Mouse (Mus musculus): ENCODE results near the gene Foxk2. TPM values are rescaled to one million over a fixed set of nuclear protein-coding genes. Genes with fewer than 3 reads are reported as not detected.
"Not testable (repeated sequence)": the region's sequence is repeated elsewhere in the genome, so short reads cannot be mapped to it uniquely, and the experiment has no call there.

The Foxk2 gene
- polyA plus RNA-seq, 1 experiment from 2014 or later: 3.9 TPM

DNA sequence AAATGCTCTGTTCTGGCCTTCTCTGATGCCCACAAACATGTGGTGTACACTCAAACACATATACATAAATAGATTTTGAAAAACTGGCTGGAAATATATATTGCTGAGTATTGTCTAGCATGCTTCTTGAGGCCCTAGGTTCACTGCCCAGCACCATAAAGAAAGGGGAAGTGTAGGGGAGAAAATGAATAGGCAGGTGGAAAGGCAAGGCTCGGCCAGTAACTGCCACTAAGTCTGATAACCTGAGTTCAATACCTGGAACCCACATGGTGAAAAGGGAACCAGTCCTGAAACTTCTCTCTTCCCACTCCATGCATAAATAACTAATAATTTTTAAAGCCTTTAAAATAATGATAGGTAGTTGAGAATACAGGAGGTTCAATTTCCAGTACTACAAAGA, 79.9 kb downstream of the Foxk2 start:
- H3K36me3 ChIP-seq: peaks cover 56% of the 10 kb centered on the region
- H3K4me3 ChIP-seq (replicated peaks): no peak overlapping the region
- no peaks in the 10 kb centered on the region for H3K9me3 ChIP-seq (replicated peaks)
- H3K9ac ChIP-seq: no peak overlapping the region
- DNase-seq: no peak
- ATAC-seq (ENCODE audit: low read depth): no peak
- WGBS (ENCODE audit: insufficient replicate concordance): 31% methylated on average over 1 of the region's 1 CpGs
- H3K4me2 ChIP-seq: no peak overlapping the region
- H3K4me1 ChIP-seq (replicated peaks): peaks cover 25% of the 10 kb centered on the region
- 0 out of 2 replicates have a peak overlapping the region, but pooled peaks have one; percentile 40 for H3K27ac ChIP-seq
- no peaks in the 10 kb centered on the region for H3K27me3 ChIP-seq

DNA sequence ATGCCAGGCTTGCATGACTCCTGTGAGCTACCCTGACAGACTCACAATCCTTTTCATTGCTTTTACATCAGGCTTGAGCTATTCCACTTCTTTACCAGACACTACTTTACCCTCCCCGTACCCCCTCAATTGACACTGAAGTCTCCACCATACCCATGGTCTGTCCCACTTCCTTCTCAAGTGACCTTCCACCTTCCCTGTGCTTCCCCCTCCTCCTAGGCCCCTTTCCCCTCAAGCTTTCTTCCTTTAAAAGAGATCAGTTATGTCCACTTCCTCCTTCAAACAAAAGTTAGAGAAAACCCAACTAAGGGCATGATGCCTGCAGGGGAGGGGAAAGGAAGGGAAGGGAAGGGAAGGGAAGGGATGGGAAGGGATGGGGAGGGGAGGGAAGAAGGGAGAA, 80.5 kb downstream of the Foxk2 start:
- H3K9me3 ChIP-seq (replicated peaks): no peaks in the 10 kb centered on the region
- peaks cover 56% of the 10 kb centered on the region for H3K36me3 ChIP-seq
- H3K4me2 ChIP-seq: no peak overlapping the region
- H3K27ac ChIP-seq: 0 out of 2 replicates have a peak overlapping the region, but pooled peaks have one; percentile 40
- DNase-seq: no peak
- ATAC-seq (ENCODE audit: low read depth): no peak
- 46% methylated on average over 1 of the region's 1 CpGs for WGBS (ENCODE audit: insufficient replicate concordance)
- H3K9ac ChIP-seq: no peak overlapping the region
- peaks cover 25% of the 10 kb centered on the region for H3K4me1 ChIP-seq (replicated peaks)
- no peaks in the 10 kb centered on the region for H3K27me3 ChIP-seq
- H3K4me3 ChIP-seq (replicated peaks): no peak overlapping the region

DNA sequence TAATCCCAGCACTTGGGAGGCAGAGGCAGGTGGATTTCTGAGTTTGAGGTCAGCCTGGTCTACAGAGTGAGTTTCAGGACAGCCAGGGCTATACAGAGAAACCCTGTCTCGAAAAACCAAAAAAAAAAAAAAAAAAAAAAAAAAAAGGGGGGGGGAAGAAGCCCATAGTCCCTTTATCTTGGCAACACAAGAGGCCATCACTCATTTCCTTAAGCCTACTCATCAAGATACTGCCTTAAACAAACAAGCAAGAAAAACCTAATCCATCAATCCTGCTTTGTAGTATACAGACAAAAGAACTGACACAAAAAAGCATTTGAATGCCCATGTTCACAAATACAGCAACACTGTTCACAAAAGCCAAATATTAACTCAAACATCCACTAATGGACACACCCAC, 82.6 kb downstream of the Foxk2 start:
- H3K9ac ChIP-seq; H3K9me3 ChIP-seq (replicated peaks); H3K27me3 ChIP-seq; H3K4me3 ChIP-seq (replicated peaks); DNase-seq; H3K4me2 ChIP-seq; H3K27ac ChIP-seq: not testable (repeated sequence)
- 0 out of 2 replicates have a peak, but pooled peaks have one; percentile 18 for ATAC-seq (ENCODE audit: low read depth)
- H3K4me1 ChIP-seq (replicated peaks): peaks cover 29% of the 10 kb centered on the region
- WGBS (ENCODE audit: insufficient replicate concordance): 29% methylated on average over 1 of the region's 1 CpGs
- peaks cover 56% of the 10 kb centered on the region for H3K36me3 ChIP-seq

DNA sequence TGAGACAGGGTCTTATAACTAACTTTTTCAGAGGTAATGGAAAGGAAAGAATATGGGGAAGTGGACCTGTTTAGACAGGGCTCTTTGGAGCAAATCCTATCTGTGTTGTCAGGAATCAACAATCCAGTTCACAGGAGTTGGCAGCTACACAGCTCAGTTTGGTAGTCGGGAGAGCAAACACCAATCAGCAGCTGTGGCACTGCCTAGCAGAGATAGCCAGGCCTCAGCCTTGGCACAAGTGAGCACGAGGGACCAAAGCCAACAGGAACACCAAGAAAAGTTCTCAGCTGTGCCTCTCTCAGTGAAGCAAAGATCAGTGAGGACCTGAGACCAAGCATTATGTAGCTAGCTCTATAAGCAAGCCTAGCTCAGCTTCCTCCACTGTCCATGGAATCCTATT, 87.2 kb downstream of the Foxk2 start:
- DNase-seq (no peak), ATAC-seq (ENCODE audit: low read depth) (no peak)
- H3K4me3 ChIP-seq (replicated peaks): no peak overlapping the region
- no peak overlapping the region for H3K9ac ChIP-seq
- H3K27me3 ChIP-seq: no peaks in the 10 kb centered on the region
- H3K4me1 ChIP-seq (replicated peaks): peaks cover 37% of the 10 kb centered on the region
- H3K27ac ChIP-seq: no peak overlapping the region
- WGBS (ENCODE audit: insufficient replicate concordance): 60% methylated on average over 2 of the region's 2 CpGs
- no peaks in the 10 kb centered on the region for H3K9me3 ChIP-seq (replicated peaks)
- H3K36me3 ChIP-seq: peaks cover 61% of the 10 kb centered on the region
- H3K4me2 ChIP-seq: no peak overlapping the region

DNA sequence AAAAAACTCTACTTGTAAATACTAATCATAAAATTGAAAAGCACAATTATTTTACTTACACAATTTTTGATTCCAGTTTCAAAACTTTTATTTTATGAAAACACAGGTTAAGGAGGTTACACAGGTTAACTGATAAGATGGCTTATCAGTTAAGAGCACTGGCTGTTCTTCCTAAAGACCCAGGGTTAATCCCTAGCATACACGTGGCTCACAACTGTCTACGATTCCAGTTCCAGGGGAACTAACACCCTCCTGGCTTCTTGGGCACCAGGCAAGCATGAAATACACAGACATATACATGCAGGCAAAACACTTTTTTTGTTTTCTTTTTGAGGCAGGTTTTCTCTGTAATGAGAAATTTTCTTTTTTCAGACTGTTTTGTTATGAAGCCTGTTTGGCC, 88.4 kb downstream of the Foxk2 start:
- H3K9me3 ChIP-seq (replicated peaks): no peaks in the 10 kb centered on the region
- WGBS (ENCODE audit: insufficient replicate concordance): 85% methylated on average over 2 of the region's 2 CpGs
- no peak for DNase-seq
- H3K4me1 ChIP-seq (replicated peaks): peaks cover 39% of the 10 kb centered on the region
- H3K27me3 ChIP-seq: no peaks in the 10 kb centered on the region
- H3K4me2 ChIP-seq: no peak overlapping the region
- no peak overlapping the region for H3K4me3 ChIP-seq (replicated peaks)
- no peak overlapping the region for H3K9ac ChIP-seq
- H3K27ac ChIP-seq: no peak overlapping the region
- peaks cover 59% of the 10 kb centered on the region for H3K36me3 ChIP-seq
- ATAC-seq (ENCODE audit: low read depth): no peak

DNA sequence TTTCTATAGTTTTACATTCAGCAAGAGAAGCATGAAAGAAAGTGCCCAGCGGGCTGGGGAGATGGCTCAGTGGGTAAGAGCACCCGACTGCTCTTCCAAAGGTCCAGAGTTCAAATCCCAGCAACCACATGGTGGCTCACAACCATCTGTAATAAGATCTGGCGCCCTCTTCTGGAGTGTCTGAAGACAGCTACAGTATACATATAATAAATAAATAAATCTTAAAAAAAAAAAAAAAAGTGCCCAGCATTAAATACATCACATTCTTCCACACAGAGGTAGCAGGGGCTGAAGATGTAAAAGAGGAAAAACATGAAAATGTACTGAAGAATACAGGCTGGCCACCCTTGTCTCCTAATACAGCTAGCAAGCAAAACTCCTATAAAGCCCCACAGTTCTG, 88.9 kb downstream of the Foxk2 start:
- not testable (repeated sequence) for H3K9ac ChIP-seq
- 77% methylated on average over 3 of the region's 3 CpGs for WGBS (ENCODE audit: insufficient replicate concordance)

DNA sequence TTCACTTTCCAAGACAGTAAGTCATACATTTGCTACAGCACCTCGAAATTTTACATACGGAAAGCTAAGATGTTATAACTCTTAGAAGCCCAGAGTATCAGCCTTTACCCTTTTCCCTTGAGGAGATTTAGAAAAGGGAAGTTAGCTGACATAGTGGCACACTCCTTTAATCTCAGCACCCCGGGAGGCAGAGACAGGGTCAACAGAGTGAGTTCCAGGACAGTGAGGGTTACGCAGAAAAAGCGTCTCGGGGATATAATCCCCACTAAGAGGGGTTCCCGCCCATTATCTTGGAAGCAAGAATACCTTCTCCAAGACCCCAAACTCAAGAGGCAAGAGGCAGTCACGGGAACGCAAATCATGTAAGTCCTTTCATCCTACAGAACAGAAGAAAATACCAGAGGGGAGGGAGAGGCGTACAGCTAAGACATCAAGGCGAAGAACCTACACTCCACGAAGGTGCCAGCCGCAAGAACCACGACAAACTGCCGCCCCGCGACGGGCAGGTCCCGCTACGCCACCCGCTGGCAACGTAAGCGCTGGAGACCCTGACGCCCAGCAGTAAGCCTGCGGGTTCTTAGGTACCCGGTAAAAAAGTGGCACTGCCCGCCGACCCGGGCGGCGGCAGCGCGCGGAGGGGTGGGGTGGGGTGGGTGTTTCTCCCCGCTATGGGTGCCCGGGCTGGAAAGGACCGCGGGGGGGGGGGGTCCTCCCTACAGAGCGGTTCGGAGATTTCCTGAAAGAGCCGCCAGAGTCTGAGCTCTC, 93.7 kb downstream of the Foxk2 start:
- Histone ChIP-seq H3K4me2 (peak overlapping the region; percentile 88), H3K27ac (peak overlapping the region; percentile 88), H3K4me3 (replicated peaks) (peak overlapping the region; percentile 99), H3K4me1 (replicated peaks) (peaks cover 44% of the 10 kb centered on the region), H3K36me3 (peaks cover 18% of the 10 kb centered on the region), H3K27me3 (no peaks in the 10 kb centered on the region), H3K9me3 (replicated peaks) (no peaks in the 10 kb centered on the region), H3K9ac (peak overlapping the region; percentile 99)
- DNase-seq (peak; percentile 37), ATAC-seq (ENCODE audit: low read depth) (peak; percentile 27)
- 2% methylated on average over 39 of the region's 41 CpGs for WGBS (ENCODE audit: insufficient replicate concordance)

More for the DNA sequence above, 88.9 kb downstream of the Foxk2 start:
- not testable (repeated sequence) for H3K27me3 ChIP-seq; DNase-seq; ATAC-seq (ENCODE audit: low read depth); H3K27ac ChIP-seq; H3K4me2 ChIP-seq; H3K4me3 ChIP-seq (replicated peaks); H3K9me3 ChIP-seq (replicated peaks)
- Histone ChIP-seq H3K4me1 (replicated peaks) (peaks cover 37% of the 10 kb centered on the region), H3K36me3 (peaks cover 55% of the 10 kb centered on the region)

DNA sequence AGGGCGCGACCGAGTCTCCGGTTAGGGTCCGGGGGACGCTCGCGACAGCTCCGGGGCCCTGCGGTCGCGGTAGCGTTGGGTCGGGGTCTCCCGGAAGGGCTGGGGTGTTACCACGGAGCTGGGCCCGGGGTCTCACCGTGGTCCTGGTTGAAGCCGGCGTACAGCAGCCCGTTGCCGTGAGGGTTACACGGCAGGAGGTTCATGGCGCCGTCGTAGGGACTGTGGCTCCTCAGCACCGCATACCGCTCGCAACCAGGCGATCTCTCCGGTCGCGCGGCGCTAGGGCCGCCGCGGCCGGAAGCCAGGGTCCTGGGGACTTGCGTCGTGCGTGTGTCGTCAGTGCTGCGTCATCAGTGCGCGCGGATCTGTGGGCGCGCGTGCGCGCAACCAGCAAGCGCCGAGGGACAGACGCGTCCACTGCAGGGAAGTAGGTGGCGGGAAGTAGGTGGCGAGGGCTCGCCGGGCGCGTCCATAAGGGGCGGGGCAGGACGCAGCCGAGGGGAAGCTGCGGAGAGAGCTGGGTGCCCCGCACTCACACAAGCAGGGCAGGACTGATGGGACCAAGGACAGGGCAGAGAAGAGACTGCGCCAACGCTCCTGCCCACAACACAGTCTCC, 94.4 kb downstream of the Foxk2 start, which contains the start of gene Wdr45b:
Gene Wdr45b (minus strand): TSS at position 355 of the 617 bp plus-strand sequence.
- Histone ChIP-seq H3K4me1 (replicated peaks) (peaks cover 44% of the 10 kb centered on the region), H3K4me2 (peak within 1 kb of the TSS; percentile 88), H3K9ac (peak within 1 kb of the TSS; percentile 99), H3K27me3 (no peaks in the 10 kb centered on the region), H3K36me3 (peaks cover 12% of the 10 kb centered on the region), H3K27ac (peak within 1 kb of the TSS; percentile 88), H3K4me3 (replicated peaks) (peak within 1 kb of the TSS; percentile 99), H3K9me3 (replicated peaks) (no peaks in the 10 kb centered on the region)
- DNase-seq (peak; percentile 96), ATAC-seq (ENCODE audit: low read depth) (peak; percentile 95)
- WGBS (ENCODE audit: insufficient replicate concordance): under 1% methylated on average over 69 of the region's 69 CpGs

Other genes starting within 250 kb of the Foxk2 start
- 0.39 and 0.53 TPM in 2 replicates for gene Cd7, start 220.6 kb upstream of the Foxk2 start, polyA plus RNA-seq (2015; fragmentation: Nextera tagmentation; extraction: Ambion mirVana)
- 0.09 and 0.33 TPM in 2 replicates for gene Sectm1b, start 196.4 kb upstream of the Foxk2 start, polyA plus RNA-seq (2015; fragmentation: Nextera tagmentation; extraction: Ambion mirVana)
- 0.76 and 1.2 TPM in 2 replicates for gene Sectm1a, start 178.8 kb upstream of the Foxk2 start, polyA plus RNA-seq (2015; fragmentation: Nextera tagmentation; extraction: Ambion mirVana)
- 0.08 and 0.12 TPM in 2 replicates for gene Tex19.2, start 141.3 kb upstream of the Foxk2 start, polyA plus RNA-seq (2015; fragmentation: Nextera tagmentation; extraction: Ambion mirVana)
- 0.09 and 0.19 TPM in 2 replicates for gene Tex19.1, start 113.8 kb upstream of the Foxk2 start, polyA plus RNA-seq (2015; fragmentation: Nextera tagmentation; extraction: Ambion mirVana)
- not detected in 2 replicates for gene Uts2r, start 99.7 kb upstream of the Foxk2 start, polyA plus RNA-seq (2015; fragmentation: Nextera tagmentation; extraction: Ambion mirVana)
- 2.2 and 2.4 TPM in 2 replicates for gene Hexdc, start 55.6 kb upstream of the Foxk2 start, polyA plus RNA-seq (2015; fragmentation: Nextera tagmentation; extraction: Ambion mirVana)
- gene Ogfod3, start 55.3 kb upstream of the Foxk2 start, polyA plus RNA-seq (2015; fragmentation: Nextera tagmentation; extraction: Ambion mirVana): 14.7 and 14.9 TPM in 2 replicates
- 20.0 and 21.0 TPM in 2 replicates for gene Cybc1, start 30.7 kb upstream of the Foxk2 start, polyA plus RNA-seq (2015; fragmentation: Nextera tagmentation; extraction: Ambion mirVana)
- gene Narf, start 22.7 kb upstream of the Foxk2 start, polyA plus RNA-seq (2015; fragmentation: Nextera tagmentation; extraction: Ambion mirVana): 101 and 117 TPM in 2 replicates
- 21.8 and 23.2 TPM in 2 replicates for gene Wdr45b, start 94.5 kb downstream of the Foxk2 start, polyA plus RNA-seq (2015; fragmentation: Nextera tagmentation; extraction: Ambion mirVana)
- 0.82 and 0.88 TPM in 2 replicates for gene Rab40b, start 128.3 kb downstream of the Foxk2 start, polyA plus RNA-seq (2015; fragmentation: Nextera tagmentation; extraction: Ambion mirVana)
- 27.6 and 31.4 TPM in 2 replicates for gene Fn3krp, start 161.4 kb downstream of the Foxk2 start, polyA plus RNA-seq (2015; fragmentation: Nextera tagmentation; extraction: Ambion mirVana)
- 40.6 and 42.7 TPM in 2 replicates for gene Fn3k, start 174.9 kb downstream of the Foxk2 start, polyA plus RNA-seq (2015; fragmentation: Nextera tagmentation; extraction: Ambion mirVana)
- gene Tbcd, start 192.0 kb downstream of the Foxk2 start, polyA plus RNA-seq (2015; fragmentation: Nextera tagmentation; extraction: Ambion mirVana): 22.2 and 23.0 TPM in 2 replicates

Data from liver, embryonic 13.5 days (tissue).